Mouse (Mus musculus) intestine, embryonic 14.5 days (tissue): ENCODE data around the gene Rnf150. TPM values are rescaled to one million over a fixed set of nuclear protein-coding genes. Genes with fewer than 3 reads are reported as not detected.

Experiments used
- ATAC-seq: fragments of 200-750 bp; cut with Nextera tagmentation; replicated peaks from 2 replicates; pipeline ENCODE4 v1.8.0; 2017; ENCODE audit warnings: low read depth, moderate number of reproducible peaks, moderate TSS enrichment, moderate library complexity; ENCODE audit not compliant: low FRiP score, low TSS enrichment
- DNase-seq: peaks from one replicate; pipeline ENCODE4 v3.0.0-alpha.2; 2018; ENCODE audit warnings: low spot score
- H3K27ac ChIP-seq: fragments of 300-500 bp; sonication (generic); 2 replicates; pipeline ENCODE4 v1.5.1; 2014; ENCODE audit warnings: low read depth, mild to moderate bottlenecking, control low read depth
- H3K27me3 ChIP-seq: fragments of 300-500 bp; sonication (generic); replicated peaks from 2 replicates; pipeline ENCODE4 v1.6.1; 2014; ENCODE audit warnings: low read length, control low read depth; ENCODE audit not compliant: control insufficient read depth, insufficient read depth
- H3K36me3 ChIP-seq: fragments of 300-500 bp; sonication (generic); 2 replicates; pipeline ENCODE4 v1.6.1; 2014; ENCODE audit warnings: low read length, control low read depth; ENCODE audit not compliant: control insufficient read depth, insufficient read depth
- H3K4me1 ChIP-seq: fragments of 300-500 bp; sonication (generic); replicated peaks from 2 replicates; pipeline ENCODE4 v1.6.1; 2014; ENCODE audit warnings: low read length, control low read depth, mixed read lengths; ENCODE audit not compliant: control insufficient read depth, insufficient read depth
- H3K4me2 ChIP-seq: fragments of 300-500 bp; sonication (generic); 2 replicates; pipeline ENCODE4 v1.6.1; 2014; ENCODE audit warnings: low read length
- H3K4me3 ChIP-seq: fragments of 300-500 bp; sonication (generic); 2 replicates; pipeline ENCODE4 v1.5.1; 2014; ENCODE audit warnings: low read depth, low read length, control low read depth, mixed read lengths
- H3K9ac ChIP-seq: fragments of 300-500 bp; sonication (generic); 2 replicates; pipeline ENCODE4 v1.6.1; 2014; ENCODE audit warnings: mild to moderate bottlenecking, low read length
- H3K9me3 ChIP-seq: fragments of 300-500 bp; sonication (generic); 2 replicates; pipeline ENCODE4 v1.6.1; 2016; ENCODE audit warnings: low read length, control low read depth; ENCODE audit not compliant: control insufficient read depth
- WGBS: fragments of 180-500 bp; shearing (Covaris S2); extraction: QIAGEN DNeasy Blood & Tissue Kit; methylation state at CpG from one replicate; pipeline ENCODE4 v1.1.7; 2014; 5-methylcytosine and 5-hydroxymethylcytosine counted together
- polyA plus RNA-seq: library from polyadenylated mRNA; unstranded; fragments of >200 nt; fragmentation: Nextera tagmentation; extraction: Ambion mirVana; gene quantifications from 2 replicates; pipeline ENCODE4 v1.2.1, GENCODE M21; 2014

Gene Rnf150
- polyA plus RNA-seq, 1 experiment from 2014 or later = 1.5 TPM

DNA sequence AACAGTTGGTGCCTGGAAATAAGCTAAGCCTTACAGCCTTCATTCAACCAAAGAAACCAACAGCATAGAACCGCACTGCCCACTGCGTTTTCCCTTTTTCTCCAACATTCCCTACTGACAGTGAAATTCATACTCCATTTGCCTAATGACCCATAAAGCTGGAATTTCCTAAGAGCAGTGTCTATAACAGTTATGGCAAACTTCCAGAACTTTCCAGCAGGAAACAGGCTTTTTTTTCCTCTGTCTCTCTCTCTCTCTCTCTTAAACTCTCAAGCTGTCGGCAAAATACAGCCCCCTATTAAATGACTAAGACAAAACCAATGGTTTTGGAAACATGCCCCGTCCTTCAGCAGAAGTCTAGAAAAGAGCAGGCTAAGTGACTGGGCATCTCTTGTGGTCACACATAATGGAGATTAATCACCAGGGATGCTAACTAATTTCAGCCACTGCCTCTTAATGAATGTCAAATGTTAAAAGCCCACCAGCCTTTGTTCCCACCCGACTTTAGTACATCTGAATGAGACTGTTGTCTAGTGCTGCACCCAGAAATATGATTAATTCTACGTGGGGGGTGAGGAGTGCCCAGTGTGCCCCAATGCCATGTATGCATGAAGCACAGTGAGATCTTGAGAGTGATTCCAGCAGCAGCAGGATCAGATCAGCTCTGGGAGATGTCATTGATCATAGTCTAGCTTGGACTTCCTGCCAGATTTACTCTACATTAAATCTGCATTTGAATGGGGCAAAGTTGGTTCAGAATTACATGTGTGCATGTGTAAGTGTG, 80.3 kb downstream of the Rnf150 start:
- H3K36me3 ChIP-seq = no peaks in the 10 kb centered on the region
- 0 out of 2 replicates have a peak overlapping the region, but pooled peaks have one; percentile 6 for H3K4me2 ChIP-seq
- H3K27ac ChIP-seq = peak overlapping the region; percentile 64
- no peaks in the 10 kb centered on the region for H3K9me3 ChIP-seq
- no peak overlapping the region for H3K9ac ChIP-seq
- peaks cover 48% of the 10 kb centered on the region for H3K4me1 ChIP-seq
- ATAC-seq (0 out of 2 replicates have a peak, but pooled peaks have one; percentile 38), DNase-seq (no peak)
- H3K4me3 ChIP-seq = no peak overlapping the region
- H3K27me3 ChIP-seq = no peaks in the 10 kb centered on the region
- WGBS = 33% methylated on average over 6 of the region's 6 CpGs

GRCm38 (mm10) chr8:82945867-82946266, 82.7 kb downstream of the Rnf150 start:
- no peak for ATAC-seq
- no peak overlapping the region for H3K4me2 ChIP-seq
- WGBS = 80% methylated on average over 3 of the region's 3 CpGs

DNA sequence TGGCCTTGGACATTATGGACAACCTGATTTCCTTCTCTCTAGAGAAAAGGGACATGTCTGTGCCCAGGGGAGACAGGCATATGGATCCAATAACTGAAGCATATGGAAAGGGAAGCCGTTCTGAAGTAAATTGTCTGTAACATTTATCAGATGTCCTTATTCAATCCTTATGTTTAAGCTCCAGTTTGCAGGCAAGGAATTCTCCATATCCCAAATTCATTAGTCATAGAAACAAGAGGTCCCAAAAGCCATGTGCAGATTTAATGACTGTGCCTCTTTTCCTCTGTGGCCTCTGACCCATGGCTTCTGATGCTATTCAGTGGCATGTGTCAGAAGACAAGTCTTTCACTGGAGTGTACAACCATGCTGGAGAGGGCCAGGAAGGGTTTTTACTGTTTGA, 83.5 kb downstream of the Rnf150 start:
- Histone ChIP-seq H3K4me3 (no peak overlapping the region), H3K36me3 (no peaks in the 10 kb centered on the region), H3K27ac (no peak overlapping the region), H3K9me3 (peaks cover 4% of the 10 kb centered on the region; the same call in 1 of the 2 replicates), H3K4me1 (peaks cover 27% of the 10 kb centered on the region), H3K4me2 (no peak overlapping the region), H3K9ac (no peak overlapping the region), H3K27me3 (no peaks in the 10 kb centered on the region)
- DNase-seq (no peak), ATAC-seq (no peak)
- 58% methylated on average over 1 of the region's 1 CpGs for WGBS

More at GRCm38 (mm10) chr8:82945867-82946266, 82.7 kb downstream of the Rnf150 start:
- H3K9ac ChIP-seq = no peak overlapping the region
- DNase-seq = no peak
- H3K9me3 ChIP-seq = peaks cover 4% of the 10 kb centered on the region; the same call in 1 of the 2 replicates
- H3K36me3 ChIP-seq = no peaks in the 10 kb centered on the region
- no peak overlapping the region for H3K27ac ChIP-seq
- H3K4me1 ChIP-seq = peaks cover 27% of the 10 kb centered on the region
- H3K4me3 ChIP-seq = no peak overlapping the region
- no peaks in the 10 kb centered on the region for H3K27me3 ChIP-seq

DNA sequence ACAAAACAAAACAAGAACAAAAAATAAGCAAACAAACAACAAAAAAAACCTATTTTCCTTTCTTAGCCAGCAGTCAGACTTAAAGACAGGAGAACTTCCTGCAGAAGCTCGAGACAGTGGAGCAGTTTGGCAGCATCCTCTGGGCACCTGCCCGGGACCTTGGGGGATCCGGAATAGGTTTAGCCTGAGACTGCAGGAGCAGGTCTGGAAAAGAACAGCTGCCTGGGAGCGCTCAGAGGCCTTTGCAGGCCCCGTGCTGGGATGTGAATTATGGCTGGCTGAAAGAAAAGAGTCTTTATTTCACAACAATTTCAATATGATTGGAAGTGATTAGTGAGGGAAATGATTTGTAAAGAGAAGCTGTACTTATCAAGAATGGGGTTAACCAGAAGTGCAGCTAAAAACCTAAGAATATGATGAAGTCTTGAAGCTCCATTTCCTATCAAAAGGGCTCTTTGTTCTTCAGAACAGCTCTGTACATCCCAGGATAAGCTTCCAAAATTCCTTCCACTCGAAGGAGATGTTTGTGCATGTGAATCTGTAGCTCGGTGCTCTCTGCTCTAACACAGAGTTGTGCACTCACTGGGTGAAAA, 92.1 kb downstream of the Rnf150 start:
- no peak overlapping the region for H3K27ac ChIP-seq
- ATAC-seq (no peak), DNase-seq (peak; percentile 49)
- H3K9me3 ChIP-seq = peaks cover under 1% of the 10 kb centered on the region; the same call in 1 of the 2 replicates
- H3K4me1 ChIP-seq = peaks cover 4% of the 10 kb centered on the region; the same call in 1 of the 2 replicates
- H3K9ac ChIP-seq = no peak overlapping the region
- no peaks in the 10 kb centered on the region for H3K27me3 ChIP-seq
- no peak overlapping the region for H3K4me2 ChIP-seq
- no peaks in the 10 kb centered on the region for H3K36me3 ChIP-seq
- no peak overlapping the region for H3K4me3 ChIP-seq
- WGBS = 47% methylated on average over 7 of the region's 7 CpGs

- DNase-seq (peak; percentile 41), ATAC-seq (no peak)
- H3K27ac ChIP-seq = no peak overlapping the region
- no peaks in the 10 kb centered on the region for H3K36me3 ChIP-seq
- no peaks in the 10 kb centered on the region for H3K9me3 ChIP-seq
- no peak overlapping the region for H3K9ac ChIP-seq
- no peak overlapping the region for H3K4me3 ChIP-seq
- 72% methylated on average over 3 of the region's 3 CpGs for WGBS
- peaks cover 4% of the 10 kb centered on the region; the same call in 1 of the 2 replicates for H3K4me1 ChIP-seq
- H3K4me2 ChIP-seq = no peak overlapping the region
- no peaks in the 10 kb centered on the region for H3K27me3 ChIP-seq
Measured at GRCm38 (mm10) chr8:82959491-82959890, 96.3 kb downstream of the Rnf150 start.

GRCm38 (mm10) chr8:82959980-82960610, 96.9 kb downstream of the Rnf150 start:
- WGBS = 84% methylated on average over 2 of the region's 2 CpGs
- ATAC-seq = no peak

DNA sequence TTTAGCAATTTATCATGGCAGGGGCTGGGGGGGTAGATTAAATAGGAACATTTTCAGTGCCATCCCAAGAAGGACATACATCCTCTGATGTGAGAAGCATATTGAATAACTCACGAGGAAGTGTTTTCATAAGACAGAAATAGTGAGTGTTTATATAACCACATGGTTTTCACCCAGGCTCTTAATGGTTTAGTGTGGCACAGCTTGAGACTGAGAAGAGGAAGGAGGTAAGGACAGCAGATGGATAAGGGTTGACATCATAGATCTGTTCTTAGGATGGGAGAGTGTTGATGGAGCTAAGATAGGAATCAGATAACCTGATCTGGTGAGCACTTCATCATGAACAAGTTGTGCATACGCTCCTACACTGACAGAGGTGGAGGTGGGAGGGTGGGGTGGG, 101.4 kb downstream of the Rnf150 start:
- Histone ChIP-seq H3K36me3 (no peaks in the 10 kb centered on the region), H3K27ac (no peak overlapping the region), H3K27me3 (no peaks in the 10 kb centered on the region), H3K4me2 (no peak overlapping the region), H3K4me3 (no peak overlapping the region), H3K4me1 (peaks cover 13% of the 10 kb centered on the region), H3K9me3 (no peaks in the 10 kb centered on the region), H3K9ac (no peak overlapping the region)
- no peak for ATAC-seq
- peak; percentile 3 for DNase-seq
- WGBS = 59% methylated on average over 2 of the region's 2 CpGs

More at GRCm38 (mm10) chr8:82959980-82960610, 96.9 kb downstream of the Rnf150 start:
- H3K27ac ChIP-seq = no peak overlapping the region
- peak; percentile 42 for DNase-seq
- H3K36me3 ChIP-seq = no peaks in the 10 kb centered on the region
- H3K4me3 ChIP-seq = no peak overlapping the region
- peaks cover 4% of the 10 kb centered on the region; the same call in 1 of the 2 replicates for H3K4me1 ChIP-seq
- no peak overlapping the region for H3K4me2 ChIP-seq
- no peak overlapping the region for H3K9ac ChIP-seq
- no peaks in the 10 kb centered on the region for H3K27me3 ChIP-seq
- no peaks in the 10 kb centered on the region for H3K9me3 ChIP-seq

- H3K27ac ChIP-seq = no peak overlapping the region
- no peak overlapping the region for H3K9ac ChIP-seq
- no peak for ATAC-seq
- no peaks in the 10 kb centered on the region for H3K9me3 ChIP-seq
- H3K4me1 ChIP-seq = peaks cover 17% of the 10 kb centered on the region
- no peaks in the 10 kb centered on the region for H3K27me3 ChIP-seq
- 63% methylated on average over 8 of the region's 8 CpGs for WGBS
- no peak overlapping the region for H3K4me3 ChIP-seq
- H3K36me3 ChIP-seq = no peaks in the 10 kb centered on the region
- DNase-seq = peak; percentile 51
- H3K4me2 ChIP-seq = no peak overlapping the region
Measured at GRCm38 (mm10) chr8:82967879-82968678, 104.9 kb downstream of the Rnf150 start.
